Mouse (Mus musculus) spleen, postnatal 14 days (tissue): ENCODE measurements at regions not wholly inside any gene's neighbourhood (a gene's known extent, or its start where the extent isn't known, plus 50 kb on each side); places are given as distances from the start of the nearest gene placed in this dataset.

ENCODE experiments used
- DNase-seq, 2 experiments: peaks; one replicate each; pipeline ENCODE4 v3.0.0; 2021 to 2022; ENCODE audit warnings: low spot score in 2 of 2

GRCm38 (mm10) chr11:84760622-84761196, 58.6 kb downstream of the Mrm1 start:
- DNase-seq = no peak

- no peak for DNase-seq
Measured at GRCm38 (mm10) chr11:84759478-84759986, 59.8 kb downstream of the Mrm1 start.

- no peak for DNase-seq
Measured at GRCm38 (mm10) chr11:84752007-84752406, 67.3 kb downstream of the Mrm1 start.

GRCm38 (mm10) chr11:84749490-84750349, 69.6 kb downstream of the Mrm1 start:
- no peak for DNase-seq

GRCm38 (mm10) chr11:84738769-84739589, 80.3 kb downstream of the Mrm1 start:
- DNase-seq = no peak

GRCm38 (mm10) chr11:84738128-84738527, 81.2 kb downstream of the Mrm1 start:
- DNase-seq = no peak

- no peak for DNase-seq
Measured at GRCm38 (mm10) chr11:84731890-84732289, 87.4 kb downstream of the Mrm1 start.

- no peak for DNase-seq
Measured at GRCm38 (mm10) chr11:84730218-84730617, 89.1 kb downstream of the Mrm1 start.

- DNase-seq = no peak
Measured at GRCm38 (mm10) chr11:84729189-84729588, 90.1 kb downstream of the Mrm1 start.

- no peak for DNase-seq
Measured at GRCm38 (mm10) chr11:84725936-84726613, 93.2 kb downstream of the Mrm1 start.

- DNase-seq = no peak
Measured at GRCm38 (mm10) chr11:84725177-84725792, 94.0 kb downstream of the Mrm1 start.

- no peak for DNase-seq
Measured at GRCm38 (mm10) chr11:84724080-84724479, 95.2 kb downstream of the Mrm1 start.

- DNase-seq = no peak
Measured at GRCm38 (mm10) chr11:84722658-84723201, 96.6 kb downstream of the Mrm1 start.

GRCm38 (mm10) chr11:84721979-84722378, 97.3 kb downstream of the Mrm1 start:
- no peak for DNase-seq

GRCm38 (mm10) chr11:84721150-84721549, 98.2 kb downstream of the Mrm1 start:
- no peak for DNase-seq

GRCm38 (mm10) chr11:84719781-84720180, 99.5 kb downstream of the Mrm1 start:
- DNase-seq = no peak

- DNase-seq = no peak
Measured at GRCm38 (mm10) chr11:84712731-84713130, 106.6 kb downstream of the Mrm1 start.

GRCm38 (mm10) chr11:84711886-84712285, 107.4 kb downstream of the Mrm1 start:
- no peak for DNase-seq

- no peak for DNase-seq
Measured at GRCm38 (mm10) chr11:84708222-84708730, 111.0 kb downstream of the Mrm1 start.

GRCm38 (mm10) chr11:84707772-84708171, 111.5 kb downstream of the Mrm1 start:
- DNase-seq = no peak

- no peak for DNase-seq
Measured at GRCm38 (mm10) chr11:84706692-84707091, 112.6 kb downstream of the Mrm1 start.
